Mouse (Mus musculus) macrophage (primary cell): ENCODE measurements at regions not wholly inside any gene's neighbourhood (a gene's known extent, or its start where the extent isn't known, plus 50 kb on each side); places are given as distances from the start of the nearest gene placed in this dataset.
"Not testable (repeated sequence)": the region's sequence is repeated elsewhere in the genome, so short reads cannot be mapped to it uniquely, and the experiment has no call there.

Source experiments
- H3K27ac ChIP-seq: fragments of 350-480 bp; formaldehyde crosslinking; 2 replicates; pipeline ENCODE4 v1.9.0; 2021
- H3K36me3 ChIP-seq: fragments of 350-480 bp; formaldehyde crosslinking; 2 replicates; pipeline ENCODE4 v1.9.0; 2021; ENCODE audit errors: inconsistent target
- H3K4me3 ChIP-seq: fragments of 350-480 bp; formaldehyde crosslinking; 2 replicates; pipeline ENCODE4 v1.9.0; 2021; ENCODE audit errors: inconsistent target
- H3K79me2 ChIP-seq: fragments of 350-480 bp; formaldehyde crosslinking; 2 replicates; pipeline ENCODE4 v1.9.0; 2021; ENCODE audit errors: inconsistent target
- WGBS: methylation state at CpG from one replicate; pipeline ENCODE4 v1.1.7; 2026; ENCODE audit warnings: inconsistent platforms; ENCODE audit not compliant: missing documents; 5-methylcytosine and 5-hydroxymethylcytosine counted together

- no peaks in the 10 kb centered on the region for H3K36me3 ChIP-seq
- no peak overlapping the region for H3K4me3 ChIP-seq
- no peaks in the 10 kb centered on the region for H3K79me2 ChIP-seq
- H3K27ac ChIP-seq: no peak overlapping the region
Measured at GRCm38 (mm10) chr1:98586470-98586869, 165.5 kb downstream of the Slco6d1 start.

DNA sequence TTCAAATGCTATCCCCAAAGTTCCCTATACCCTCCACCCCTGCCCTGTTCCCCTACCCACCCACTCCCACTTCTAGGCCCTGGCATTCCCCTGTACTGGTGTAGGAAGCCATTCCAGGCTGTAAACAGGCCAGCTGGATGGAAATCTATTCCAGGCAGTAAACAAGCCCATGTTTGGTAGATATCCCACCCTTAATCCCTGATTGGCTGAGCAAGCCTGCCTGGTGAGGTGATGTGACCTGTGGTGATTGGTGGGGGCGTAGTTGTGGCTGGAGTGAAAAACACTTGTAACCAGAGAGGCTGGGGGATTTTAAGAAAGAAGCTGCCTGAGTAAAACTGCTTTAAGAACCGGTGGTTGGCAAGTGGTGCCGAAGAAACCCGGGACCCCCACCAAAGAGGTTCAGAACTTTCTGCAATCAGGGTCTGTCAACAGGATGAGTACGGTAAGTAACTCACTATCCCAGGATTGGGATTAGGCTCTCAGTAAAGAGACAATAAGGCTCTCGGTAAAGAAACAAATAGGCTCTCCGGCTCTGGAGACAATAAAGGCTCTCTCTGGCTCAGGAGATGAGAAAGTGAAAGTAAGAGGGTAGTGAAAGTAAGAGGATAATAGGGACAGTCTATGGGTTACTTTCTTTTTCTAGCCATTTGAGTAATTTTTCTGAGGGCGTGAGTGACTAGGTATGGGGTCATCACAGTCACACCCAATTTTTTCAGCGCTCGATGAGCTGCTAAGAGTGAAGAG is 168.5 kb downstream of the Slco6d1 start:
- not testable (repeated sequence) for H3K79me2 ChIP-seq, H3K36me3 ChIP-seq, H3K27ac ChIP-seq
- WGBS: 71% methylated on average over 10 of the region's 10 CpGs
- H3K4me3 ChIP-seq: peak overlapping the region; percentile 4; the same call in 1 of the 2 replicates

DNA sequence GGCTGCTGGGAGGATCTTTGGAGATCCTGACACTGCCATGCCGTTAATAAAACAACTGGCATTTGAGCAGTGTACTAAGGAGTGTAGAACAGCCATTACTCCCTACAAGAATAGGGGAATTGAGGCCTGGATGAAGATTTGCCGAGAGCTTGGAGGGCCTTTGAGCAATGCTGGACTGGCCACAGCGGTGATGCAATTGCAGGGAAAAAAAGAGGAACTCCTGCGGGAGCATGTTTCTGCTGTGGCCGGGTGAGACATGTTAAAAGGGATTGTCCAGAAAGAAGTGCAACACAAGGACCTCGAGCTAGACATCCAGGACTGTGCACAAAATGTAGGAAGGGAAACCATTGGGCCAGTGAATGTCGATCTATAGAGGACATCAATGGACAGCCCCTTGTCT is 170.1 kb downstream of the Slco6d1 start:
- not testable (repeated sequence) for H3K27ac ChIP-seq, H3K4me3 ChIP-seq, H3K79me2 ChIP-seq, H3K36me3 ChIP-seq
- WGBS: 26% methylated on average over 6 of the region's 7 CpGs
